Mouse (Mus musculus) liver, embryonic 14.5 days (tissue): ENCODE measurements at regions not wholly inside any gene's neighbourhood (a gene's known extent, or its start where the extent isn't known, plus 50 kb on each side); places are given as distances from the start of the nearest gene placed in this dataset.
"Not testable (repeated sequence)": the region's sequence is repeated elsewhere in the genome, so short reads cannot be mapped to it uniquely, and the experiment has no call there.

Experiments
- ATAC-seq: fragments of 200-750 bp; cut with Nextera tagmentation; 2 replicates; pipeline ENCODE4 v1.8.0; 2017; ENCODE audit warnings: moderate number of reproducible peaks, mild to moderate bottlenecking, moderate library complexity; ENCODE audit not compliant: insufficient read depth
- DNase-seq, 3 experiments: peaks; one replicate each; pipeline ENCODE4 v3.0.0-alpha.2; 2012 to 2013; ENCODE audit warnings: low read depth in 3 of 3, low spot score in 3 of 3
- H3K27ac ChIP-seq: fragments of 300-500 bp; sonication (generic); 2 replicates; pipeline ENCODE4 v1.5.1; 2014; ENCODE audit warnings: moderate library complexity, mild to moderate bottlenecking, control low read depth, inconsistent platforms
- H3K27me3 ChIP-seq: fragments of 300-500 bp; sonication (generic); 2 replicates; pipeline ENCODE4 v1.6.1; 2014; ENCODE audit warnings: mild to moderate bottlenecking, low read length, moderate library complexity; ENCODE audit not compliant: control insufficient read depth, insufficient read depth
- H3K36me3 ChIP-seq: fragments of 300-500 bp; sonication (generic); replicated peaks from 2 replicates; pipeline ENCODE4 v1.6.1; 2014; ENCODE audit warnings: low read depth; ENCODE audit not compliant: control insufficient read depth, insufficient read depth
- H3K4me1 ChIP-seq, 2 experiments: fragments of 200-500 bp in 1 of 2; fragments of 300-500 bp in 1 of 2; sonication (generic) in 1 of 2; replicated peaks; 2 replicates each; pipeline ENCODE4 v1.6.1; 2012 to 2014; ENCODE audit warnings: antibody characterized with exemption in 1 of 2, inconsistent platforms in 1 of 2, low read length in 1 of 2; ENCODE audit not compliant: control insufficient read depth in 2 of 2, insufficient read depth in 2 of 2
- H3K4me2 ChIP-seq: fragments of 300-500 bp; sonication (generic); 2 replicates; pipeline ENCODE4 v1.6.1; 2014; ENCODE audit warnings: low read depth, mild to moderate bottlenecking, control low read depth, moderate library complexity
- H3K4me3 ChIP-seq, 2 experiments: fragments of 200-500 bp in 1 of 2; fragments of 300-500 bp in 1 of 2; sonication (generic) in 1 of 2; 2 replicates each; pipeline ENCODE4 v1.5.1; 2012 to 2014; ENCODE audit warnings: low read depth in 2 of 2, low read length in 2 of 2, mild to moderate bottlenecking in 2 of 2, control low read depth in 1 of 2, inconsistent platforms in 1 of 2, moderate library complexity in 1 of 2; ENCODE audit not compliant: insufficient read depth in 1 of 2
- H3K9ac ChIP-seq: fragments of 300-500 bp; sonication (generic); replicated peaks from 2 replicates; pipeline ENCODE4 v1.6.1; 2014; ENCODE audit warnings: mild to moderate bottlenecking, control low read depth, moderate library complexity
- H3K9me3 ChIP-seq: fragments of 300-500 bp; sonication (generic); 2 replicates; pipeline ENCODE4 v1.6.1; 2016; ENCODE audit warnings: low read length, mixed read lengths; ENCODE audit not compliant: control insufficient read depth
- CTCF ChIP-seq: IDR thresholded peaks from 2 replicates; pipeline ENCODE4 v1.5.1; 2016; ENCODE audit warnings: antibody characterized with exemption, low read depth, control low read depth
- EP300 ChIP-seq: IDR thresholded peaks from 2 replicates; pipeline ENCODE4 v1.6.1; 2016; ENCODE audit warnings: antibody characterized with exemption, low read depth
- WGBS: fragments of 180-500 bp; shearing (Covaris S2); extraction: QIAGEN DNeasy Blood & Tissue Kit; methylation state at CpG from one replicate; pipeline ENCODE4 v1.1.7; 2014; ENCODE audit not compliant: insufficient replicate concordance; 5-methylcytosine and 5-hydroxymethylcytosine counted together

- ATAC-seq (no peak), DNase-seq (no peak)
- Histone ChIP-seq H3K4me3 (no peak overlapping the region), H3K9me3 (no peaks in the 10 kb centered on the region), H3K27ac (no peak overlapping the region), H3K27me3 (no peaks in the 10 kb centered on the region), H3K36me3 (no peaks in the 10 kb centered on the region), H3K4me2 (no peak overlapping the region), H3K9ac (no peak overlapping the region), H3K4me1 (no peaks in the 10 kb centered on the region)
- no peak for TF ChIP-seq CTCF
- TF ChIP-seq EP300 = no peak
- WGBS = 49% methylated on average over 2 of the region's 2 CpGs
Measured at GRCm38 (mm10) chr11:15027213-15027612, 428.1 kb downstream of the Pom121l12 start.

DNA sequence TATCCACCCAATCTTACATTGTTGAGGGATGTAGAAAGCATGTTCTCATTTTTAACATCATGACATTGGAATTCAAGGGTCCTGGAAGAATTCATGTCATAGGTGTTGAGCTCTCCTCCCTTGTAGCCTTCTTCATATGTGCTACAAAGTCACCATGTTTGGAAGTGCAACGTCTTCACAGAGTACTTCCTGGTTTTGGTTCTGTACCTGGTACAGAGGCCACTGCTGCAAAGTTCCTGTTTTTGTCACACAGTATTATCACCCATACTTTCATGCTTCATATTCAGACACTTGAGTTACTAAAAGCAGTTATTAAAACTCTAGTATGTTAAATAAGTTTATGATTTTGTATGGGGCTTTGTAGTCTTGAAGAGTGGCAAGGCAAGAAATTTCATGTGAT is 443.1 kb downstream of the Pom121l12 start:
- H3K27me3 ChIP-seq = no peaks in the 10 kb centered on the region
- ATAC-seq (no peak), DNase-seq (no peak)
- no peak overlapping the region for H3K27ac ChIP-seq
- H3K36me3 ChIP-seq = no peaks in the 10 kb centered on the region
- H3K9ac ChIP-seq = no peak overlapping the region
- no peak overlapping the region for H3K4me2 ChIP-seq
- H3K9me3 ChIP-seq = no peaks in the 10 kb centered on the region
- WGBS = 28% methylated on average over 1 of the region's 1 CpGs
- H3K4me3 ChIP-seq = no peak overlapping the region
- no peaks in the 10 kb centered on the region for H3K4me1 ChIP-seq
- no peak for TF ChIP-seq EP300
- TF ChIP-seq CTCF = no peak

GRCm38 (mm10) chr11:15088918-15089645 is 490.0 kb downstream of the Pom121l12 start:
- H3K27ac ChIP-seq, H3K27me3 ChIP-seq, H3K4me1 ChIP-seq, H3K9ac ChIP-seq, H3K9me3 ChIP-seq, H3K4me2 ChIP-seq, H3K36me3 ChIP-seq, H3K4me3 ChIP-seq, DNase-seq, ATAC-seq: not testable (repeated sequence)
- WGBS = 56% methylated on average over 4 of the region's 4 CpGs

GRCm38 (mm10) chr11:15096900-15097299 is 497.8 kb downstream of the Pom121l12 start:
- DNase-seq (no peak), ATAC-seq (peak; percentile 59; the same call in 1 of the 2 replicates)
- no peak overlapping the region for H3K9ac ChIP-seq
- H3K4me3 ChIP-seq = no peak overlapping the region
- H3K4me2 ChIP-seq = no peak overlapping the region
- TF ChIP-seq CTCF = no peak
- peak; percentile 33; the same call in 1 of the 2 replicates for TF ChIP-seq EP300
- H3K4me1 ChIP-seq = 0 out of 4 replicates have a peak, but pooled peaks cover 0 to 2% of the 10 kb centered on the region in 2 experiments
- no peaks in the 10 kb centered on the region for H3K9me3 ChIP-seq
- no peaks in the 10 kb centered on the region for H3K36me3 ChIP-seq
- H3K27me3 ChIP-seq = no peaks in the 10 kb centered on the region
- H3K27ac ChIP-seq = no peak overlapping the region

DNA sequence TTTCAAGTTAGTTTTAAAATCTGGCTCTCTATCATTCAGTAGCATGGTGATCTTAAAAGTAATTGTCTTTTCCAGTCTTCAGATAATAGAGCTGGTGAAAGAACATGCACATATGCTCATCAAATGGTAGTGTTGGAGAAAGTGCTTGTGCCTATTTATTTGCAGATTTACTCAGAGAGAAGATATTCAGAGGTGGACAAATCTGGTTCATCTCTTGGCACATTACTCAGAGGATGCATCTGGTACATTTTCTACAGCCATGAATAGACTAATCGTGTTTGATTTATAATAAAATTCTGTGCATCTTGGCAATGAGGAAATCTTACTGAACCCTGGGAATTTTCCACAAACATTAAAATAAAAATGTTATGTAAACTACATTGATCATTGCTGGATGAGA is 509.0 kb downstream of the Pom121l12 start:
- Histone ChIP-seq H3K4me3 (no peak overlapping the region), H3K4me1 (no peaks in the 10 kb centered on the region), H3K27ac (no peak overlapping the region), H3K9ac (no peak overlapping the region), H3K9me3 (no peaks in the 10 kb centered on the region), H3K27me3 (no peaks in the 10 kb centered on the region), H3K4me2 (no peak overlapping the region), H3K36me3 (no peaks in the 10 kb centered on the region)
- no peak for ATAC-seq
- no peak for DNase-seq
- TF ChIP-seq EP300 = no peak
- no peak for TF ChIP-seq CTCF
- 56% methylated on average over 1 of the region's 1 CpGs for WGBS
